Mouse (Mus musculus) embryonic fibroblast, embryonic 13.5 days (primary cell): Measurements from ENCODE around the gene Pold4.

Experiments
- CTCF ChIP-seq: IDR thresholded peaks from 2 replicates; pipeline ENCODE4 v1.5.1; 2011; ENCODE audit warnings: mild to moderate bottlenecking, control low read depth, low read length, moderate library complexity, borderline replicate concordance; ENCODE audit not compliant: insufficient read depth
- POLR2A ChIP-seq: IDR thresholded peaks from 2 replicates; pipeline ENCODE4 v1.6.1; 2011; ENCODE audit warnings: low read depth, mild to moderate bottlenecking, control low read depth, low read length, moderate library complexity

- TF ChIP-seq POLR2A, result no peak
- TF ChIP-seq CTCF, result peak; percentile 95
These were observed 24.7 kb upstream of the Pold4 start for GRCm38 (mm10) chr19:4206971-4207370.
